Mouse (Mus musculus): ENCODE data around the gene Alyref.

Alyref gene

GRCm38 (mm10) chr11:120625152-120625775 is 27.1 kb upstream of the Alyref start, which contains the start of gene Sirt7:
Gene Sirt7, minus strand, starts transcription at chr11:120625240.
- DNase-seq (ENCODE audit: low spot score), result no peak

GRCm38 (mm10) chr11:120624680-120625111 is 26.5 kb upstream of the Alyref start:
- peak; percentile 87 for DNase-seq (ENCODE audit: low spot score)

- DNase-seq (ENCODE audit: low spot score), result peak; percentile 65
These were observed 26.0 kb upstream of the Alyref start for GRCm38 (mm10) chr11:120623961-120624679.

GRCm38 (mm10) chr11:120622805-120623204 is 24.6 kb upstream of the Alyref start:
- no peak for DNase-seq (ENCODE audit: low spot score)

GRCm38 (mm10) chr11:120620195-120620594 is 22.0 kb upstream of the Alyref start:
- DNase-seq (ENCODE audit: low spot score), result no peak

GRCm38 (mm10) chr11:120618619-120619535 is 20.7 kb upstream of the Alyref start:
- no peak for DNase-seq (ENCODE audit: low spot score)

GRCm38 (mm10) chr11:120617519-120618112 is 19.5 kb upstream of the Alyref start, which contains the start of gene Pcyt2:
Gene Pcyt2, minus strand, starts transcription at chr11:120617936.
- DNase-seq (ENCODE audit: low spot score), result peak; percentile 90

- no peak for DNase-seq (ENCODE audit: low spot score)
These were observed 18.6 kb upstream of the Alyref start for GRCm38 (mm10) chr11:120616617-120617294.

GRCm38 (mm10) chr11:120615606-120616203 is 17.5 kb upstream of the Alyref start:
- no peak for DNase-seq (ENCODE audit: low spot score)

- no peak for DNase-seq (ENCODE audit: low spot score)
These were observed 17.0 kb upstream of the Alyref start for GRCm38 (mm10) chr11:120615167-120615566.

GRCm38 (mm10) chr11:120613976-120614375 is 15.8 kb upstream of the Alyref start:
- no peak for DNase-seq (ENCODE audit: low spot score)

GRCm38 (mm10) chr11:120613481-120613972 is 15.4 kb upstream of the Alyref start:
- DNase-seq (ENCODE audit: low spot score), result no peak

- DNase-seq (ENCODE audit: low spot score), result peak; percentile 50
These were observed 14.6 kb upstream of the Alyref start for GRCm38 (mm10) chr11:120612763-120613162.

- no peak for DNase-seq (ENCODE audit: low spot score)
These were observed 12.4 kb upstream of the Alyref start for GRCm38 (mm10) chr11:120610477-120611046.

GRCm38 (mm10) chr11:120609250-120609649 is 11.1 kb upstream of the Alyref start:
- DNase-seq (ENCODE audit: low spot score), result no peak

- no peak for DNase-seq (ENCODE audit: low spot score)
These were observed 10.3 kb upstream of the Alyref start, which contains the start of gene Npb for GRCm38 (mm10) chr11:120608241-120609034. Gene Npb, plus strand, starts transcription at chr11:120608477.

GRCm38 (mm10) chr11:120606764-120607163 is 8.6 kb upstream of the Alyref start:
- no peak for DNase-seq (ENCODE audit: low spot score)

GRCm38 (mm10) chr11:120605667-120606066 is 7.5 kb upstream of the Alyref start:
- DNase-seq (ENCODE audit: low spot score), result no peak

- DNase-seq (ENCODE audit: low spot score), result no peak
These were observed 5.4 kb upstream of the Alyref start for GRCm38 (mm10) chr11:120603545-120603944.

Data from urinary bladder, postnatal 25 days (tissue).